Mouse (Mus musculus) midbrain, embryonic 10.5 days (tissue): ENCODE data around the gene Htr1d. TPM values are rescaled to one million over a fixed set of nuclear protein-coding genes. Genes with fewer than 3 reads are reported as not detected.

Experiments used
- DNase-seq: peaks from one replicate; pipeline ENCODE4 v3.0.0-alpha.2; 2017; ENCODE audit warnings: low spot score
- H3K27ac ChIP-seq: fragments of 300-500 bp; sonication (generic); replicated peaks from 2 replicates; pipeline ENCODE4 v1.5.1; 2016; ENCODE audit warnings: mild to moderate bottlenecking
- H3K27me3 ChIP-seq: fragments of 300-500 bp; sonication (generic); 2 replicates; pipeline ENCODE4 v1.6.1; 2016; ENCODE audit warnings: low read depth, mild to moderate bottlenecking; ENCODE audit not compliant: poor library complexity, severe bottlenecking
- H3K36me3 ChIP-seq: fragments of 300-500 bp; sonication (generic); 2 replicates; pipeline ENCODE4 v1.6.1; 2016; ENCODE audit warnings: mild to moderate bottlenecking, moderate library complexity
- H3K4me1 ChIP-seq: fragments of 300-500 bp; sonication (generic); 2 replicates; pipeline ENCODE4 v1.6.1; 2016
- H3K4me3 ChIP-seq: fragments of 300-500 bp; sonication (generic); 2 replicates; pipeline ENCODE4 v1.5.1; 2016; ENCODE audit warnings: mild to moderate bottlenecking, moderate library complexity
- H3K9me3 ChIP-seq: fragments of 300-500 bp; sonication (generic); replicated peaks from 2 replicates; pipeline ENCODE4 v1.6.1; 2016; ENCODE audit warnings: mild to moderate bottlenecking
- WGBS: fragments of 180-500 bp; shearing (Covaris S2); methylation state at CpG from one replicate; pipeline ENCODE4 v1.1.7; 2016; 5-methylcytosine and 5-hydroxymethylcytosine counted together
- polyA plus RNA-seq: library from polyadenylated mRNA; unstranded; fragments of >200 nt; fragmentation: Nextera tagmentation; extraction: Ambion mirVana; gene quantifications from 2 replicates; pipeline ENCODE4 v1.2.1, GENCODE M21; 2016

The Htr1d gene
- 0.23 and 0.39 TPM in 2 replicates for polyA plus RNA-seq

- peak within 1 kb of the TSS; percentile 71; the same call in 1 of the 2 replicates for H3K27ac ChIP-seq
- H3K9me3 ChIP-seq, result no peaks in the 10 kb centered on the region
- DNase-seq, result no peak
- H3K4me3 ChIP-seq, result peak within 1 kb of the TSS; percentile 63
- H3K4me1 ChIP-seq, result peaks cover 32% of the 10 kb centered on the region
- H3K27me3 ChIP-seq, result peaks cover 95% of the 10 kb centered on the region
- WGBS, result 78% methylated on average over 9 of the region's 9 CpGs
- H3K36me3 ChIP-seq, result no peaks in the 10 kb centered on the region
Measured at GRCm38 (mm10) chr4:136423224-136423623, at the start of gene Htr1d. Gene Htr1d (plus strand): TSS chr4:136423524.

- H3K4me3 ChIP-seq, result no peak overlapping the region
- H3K27ac ChIP-seq, result no peak overlapping the region
- H3K36me3 ChIP-seq, result no peaks in the 10 kb centered on the region
- WGBS, result 94% methylated on average over 5 of the region's 5 CpGs
- no peaks in the 10 kb centered on the region for H3K9me3 ChIP-seq
- no peak for DNase-seq
- peaks cover 19% of the 10 kb centered on the region for H3K4me1 ChIP-seq
- no peaks in the 10 kb centered on the region for H3K27me3 ChIP-seq
Measured at GRCm38 (mm10) chr4:136377001-136377400, 46.3 kb upstream of the Htr1d start.

- Histone ChIP-seq H3K9me3 (no peaks in the 10 kb centered on the region), H3K27ac (no peak overlapping the region), H3K27me3 (no peaks in the 10 kb centered on the region), H3K36me3 (no peaks in the 10 kb centered on the region), H3K4me1 (peaks cover 6% of the 10 kb centered on the region), H3K4me3 (no peak overlapping the region)
- DNase-seq, result no peak
- WGBS, result 85% methylated on average over 5 of the region's 5 CpGs
Measured at GRCm38 (mm10) chr4:136383052-136383451, 40.3 kb upstream of the Htr1d start.

- H3K4me1 ChIP-seq, result peaks cover 6% of the 10 kb centered on the region
- 90% methylated on average over 6 of the region's 6 CpGs for WGBS
- H3K36me3 ChIP-seq, result no peaks in the 10 kb centered on the region
- H3K4me3 ChIP-seq, result no peak overlapping the region
- DNase-seq, result no peak
- H3K27me3 ChIP-seq, result no peaks in the 10 kb centered on the region
- no peaks in the 10 kb centered on the region for H3K9me3 ChIP-seq
- H3K27ac ChIP-seq, result no peak overlapping the region
Measured at GRCm38 (mm10) chr4:136383839-136384238, 39.5 kb upstream of the Htr1d start.

- Histone ChIP-seq H3K27ac (no peak overlapping the region), H3K4me3 (no peak overlapping the region), H3K4me1 (no peaks in the 10 kb centered on the region), H3K9me3 (no peaks in the 10 kb centered on the region), H3K27me3 (no peaks in the 10 kb centered on the region), H3K36me3 (no peaks in the 10 kb centered on the region)
- DNase-seq, result no peak
- WGBS, result 69% methylated on average over 11 of the region's 11 CpGs
Measured at GRCm38 (mm10) chr4:136387261-136387660, 36.1 kb upstream of the Htr1d start.

- H3K27ac ChIP-seq, result no peak overlapping the region
- no peak for DNase-seq
- H3K36me3 ChIP-seq, result no peaks in the 10 kb centered on the region
- 89% methylated on average over 10 of the region's 10 CpGs for WGBS
- H3K4me3 ChIP-seq, result no peak overlapping the region
- H3K27me3 ChIP-seq, result no peaks in the 10 kb centered on the region
- H3K4me1 ChIP-seq, result no peaks in the 10 kb centered on the region; the same call in 1 of the 2 replicates
- no peaks in the 10 kb centered on the region for H3K9me3 ChIP-seq
Measured at GRCm38 (mm10) chr4:136401806-136402205, 21.5 kb upstream of the Htr1d start.

- Histone ChIP-seq H3K27ac (no peak overlapping the region), H3K4me3 (no peak overlapping the region), H3K36me3 (no peaks in the 10 kb centered on the region), H3K27me3 (no peaks in the 10 kb centered on the region), H3K4me1 (no peaks in the 10 kb centered on the region; the same call in 1 of the 2 replicates), H3K9me3 (no peaks in the 10 kb centered on the region)
- 84% methylated on average over 11 of the region's 11 CpGs for WGBS
- DNase-seq, result no peak
Measured at GRCm38 (mm10) chr4:136407831-136408230, 15.5 kb upstream of the Htr1d start.

GRCm38 (mm10) chr4:136411995-136412765 is 11.1 kb upstream of the Htr1d start:
- WGBS, result 78% methylated on average over 10 of the region's 10 CpGs
- Histone ChIP-seq H3K4me1 (peaks cover 4% of the 10 kb centered on the region; the same call in 1 of the 2 replicates), H3K27ac (no peak overlapping the region), H3K36me3 (no peaks in the 10 kb centered on the region), H3K27me3 (no peaks in the 10 kb centered on the region), H3K9me3 (no peaks in the 10 kb centered on the region), H3K4me3 (no peak overlapping the region)
- no peak for DNase-seq

- Histone ChIP-seq H3K27me3 (peaks cover 30% of the 10 kb centered on the region), H3K27ac (no peak overlapping the region), H3K4me1 (peaks cover 12% of the 10 kb centered on the region), H3K9me3 (no peaks in the 10 kb centered on the region), H3K36me3 (no peaks in the 10 kb centered on the region), H3K4me3 (no peak overlapping the region)
- no peak for DNase-seq
- 91% methylated on average over 9 of the region's 9 CpGs for WGBS
Measured at GRCm38 (mm10) chr4:136415477-136415876, 7.8 kb upstream of the Htr1d start.

GRCm38 (mm10) chr4:136418962-136419361 is 4.4 kb upstream of the Htr1d start:
- WGBS, result 7% methylated on average over 11 of the region's 11 CpGs
- no peak for DNase-seq
- H3K27me3 ChIP-seq, result peaks cover 64% of the 10 kb centered on the region
- peak overlapping the region; percentile 5; the same call in 1 of the 2 replicates for H3K4me3 ChIP-seq
- H3K9me3 ChIP-seq, result no peaks in the 10 kb centered on the region
- H3K36me3 ChIP-seq, result no peaks in the 10 kb centered on the region
- H3K4me1 ChIP-seq, result peaks cover 23% of the 10 kb centered on the region
- peak overlapping the region; percentile 19; the same call in 1 of the 2 replicates for H3K27ac ChIP-seq

- no peak for DNase-seq
- 62% methylated on average over 6 of the region's 6 CpGs for WGBS
- no peak overlapping the region; the same call in 1 of the 2 replicates for H3K4me3 ChIP-seq
- peaks cover 69% of the 10 kb centered on the region for H3K27me3 ChIP-seq
- H3K9me3 ChIP-seq, result no peaks in the 10 kb centered on the region
- H3K27ac ChIP-seq, result peak overlapping the region; percentile 19; the same call in 1 of the 2 replicates
- H3K4me1 ChIP-seq, result peaks cover 27% of the 10 kb centered on the region
- H3K36me3 ChIP-seq, result no peaks in the 10 kb centered on the region
Measured at GRCm38 (mm10) chr4:136419386-136419785, 3.9 kb upstream of the Htr1d start.

- Histone ChIP-seq H3K27me3 (peaks cover 95% of the 10 kb centered on the region), H3K4me1 (peaks cover 25% of the 10 kb centered on the region), H3K9me3 (no peaks in the 10 kb centered on the region), H3K4me3 (peak overlapping the region; percentile 63), H3K27ac (peak overlapping the region; percentile 71; the same call in 1 of the 2 replicates), H3K36me3 (no peaks in the 10 kb centered on the region)
- DNase-seq, result peak; percentile 23
- 2% methylated on average over 70 of the region's 70 CpGs for WGBS
Measured at GRCm38 (mm10) chr4:136424120-136424999, 1.0 kb downstream of the Htr1d start.

GRCm38 (mm10) chr4:136425000-136425288 is 1.6 kb downstream of the Htr1d start:
- Histone ChIP-seq H3K27me3 (peaks cover 95% of the 10 kb centered on the region), H3K4me1 (peaks cover 26% of the 10 kb centered on the region), H3K36me3 (no peaks in the 10 kb centered on the region), H3K4me3 (peak overlapping the region; percentile 63), H3K27ac (no peak overlapping the region), H3K9me3 (no peaks in the 10 kb centered on the region)
- 2% methylated on average over 15 of the region's 15 CpGs for WGBS
- DNase-seq, result peak; percentile 37
